Mouse (Mus musculus) lung, adult 18-20 months (tissue): Measurements from ENCODE around the gene Tbc1d2.
A peak's percentile ranks its signal among the peaks of the same experiment; 100 is the strongest.
"Not testable (repeated sequence)": the region's sequence is repeated elsewhere in the genome, so short reads cannot be mapped to it uniquely, and the experiment has no call there.

Source experiments
- DNase-seq, 2 experiments: peaks; one replicate each; pipeline ENCODE4 v3.0.0; 2022; ENCODE audit warnings: mixed read lengths in 2 of 2

The Tbc1d2 gene

GRCm38 (mm10) chr4:46639866-46640265 is 10.1 kb downstream of the Tbc1d2 start:
- DNase-seq, result peak; percentile 57 to 58

- DNase-seq, result not testable (repeated sequence)
Measured at GRCm38 (mm10) chr4:46637250-46637649, 12.8 kb downstream of the Tbc1d2 start.

- DNase-seq, result no peak
Measured at GRCm38 (mm10) chr4:46635702-46636430, 14.1 kb downstream of the Tbc1d2 start.

GRCm38 (mm10) chr4:46634881-46635280 is 15.1 kb downstream of the Tbc1d2 start:
- no peak for DNase-seq

GRCm38 (mm10) chr4:46633565-46633964 is 16.4 kb downstream of the Tbc1d2 start:
- DNase-seq, result peak; percentile 52 to 67

- no peak for DNase-seq
Measured at GRCm38 (mm10) chr4:46632465-46632864, 17.5 kb downstream of the Tbc1d2 start.

GRCm38 (mm10) chr4:46630390-46630789 is 19.6 kb downstream of the Tbc1d2 start:
- peak; percentile 49 to 57 for DNase-seq

GRCm38 (mm10) chr4:46628873-46629272 is 21.1 kb downstream of the Tbc1d2 start:
- no peak for DNase-seq

- DNase-seq, result no peak
Measured at GRCm38 (mm10) chr4:46628081-46628480, 21.9 kb downstream of the Tbc1d2 start.

- no peak for DNase-seq
Measured at GRCm38 (mm10) chr4:46625101-46625500, 24.9 kb downstream of the Tbc1d2 start.

- DNase-seq, result peak in 1 of 2 experiments; percentile 48
Measured at GRCm38 (mm10) chr4:46623007-46623406, 27.0 kb downstream of the Tbc1d2 start.

- DNase-seq, result no peak
Measured at GRCm38 (mm10) chr4:46620946-46621345, 29.1 kb downstream of the Tbc1d2 start.

GRCm38 (mm10) chr4:46620330-46620729 is 29.7 kb downstream of the Tbc1d2 start:
- DNase-seq, result no peak

GRCm38 (mm10) chr4:46618196-46618817 is 31.7 kb downstream of the Tbc1d2 start:
- DNase-seq, result no peak

- DNase-seq, result no peak
Measured at GRCm38 (mm10) chr4:46617408-46617807, 32.6 kb downstream of the Tbc1d2 start.

GRCm38 (mm10) chr4:46614641-46615040 is 35.4 kb downstream of the Tbc1d2 start:
- DNase-seq, result peak in 1 of 2 experiments; percentile 31

- DNase-seq, result no peak
Measured at GRCm38 (mm10) chr4:46613618-46614017, 36.4 kb downstream of the Tbc1d2 start.

GRCm38 (mm10) chr4:46611181-46611580 is 38.8 kb downstream of the Tbc1d2 start:
- DNase-seq, result peak; percentile 79 to 81

GRCm38 (mm10) chr4:46607601-46608000 is 42.4 kb downstream of the Tbc1d2 start:
- DNase-seq, result no peak

- no peak for DNase-seq
Measured at GRCm38 (mm10) chr4:46605451-46605850, 44.6 kb downstream of the Tbc1d2 start.

- DNase-seq, result no peak
Measured at GRCm38 (mm10) chr4:46602704-46603103, 47.3 kb downstream of the Tbc1d2 start.

- peak; percentile 81 to 86 for DNase-seq
Measured at GRCm38 (mm10) chr4:46601844-46602423, 48.1 kb downstream of the Tbc1d2 start, which contains the start of gene Coro2a. Gene Coro2a (minus strand): TSS chr4:46602202.

- DNase-seq, result peak; percentile 36 to 43
Measured at GRCm38 (mm10) chr4:46601258-46601843, 48.7 kb downstream of the Tbc1d2 start.
